Mouse (Mus musculus) cerebellum, adult 2 months (tissue): ENCODE results near the gene Tnrc6b. TPM values are rescaled to one million over a fixed set of nuclear protein-coding genes. Genes with fewer than 3 reads are reported as not detected.
A peak's percentile ranks its signal among the peaks of the same experiment; 100 is the strongest.

Experiments used
- DNase-seq, 2 experiments: peaks; one replicate each; pipeline ENCODE4 v3.0.0; 2021
- H3K27ac ChIP-seq: fragments of 200-500 bp; 2 replicates; pipeline ENCODE4 v1.5.1; 2012; ENCODE audit warnings: low read length, control low read depth, inconsistent platforms; ENCODE audit not compliant: insufficient read depth
- H3K27me3 ChIP-seq: fragments of 200-500 bp; 2 replicates; pipeline ENCODE4 v1.6.1; 2012; ENCODE audit warnings: inconsistent platforms, mild to moderate bottlenecking, low read length, moderate library complexity; ENCODE audit not compliant: control insufficient read depth, insufficient read depth
- H3K4me1 ChIP-seq: fragments of 200-500 bp; 2 replicates; pipeline ENCODE4 v1.6.1; 2011; ENCODE audit warnings: low read length; ENCODE audit not compliant: control insufficient read depth, insufficient read depth
- H3K4me3 ChIP-seq: fragments of 200-500 bp; replicated peaks from 2 replicates; pipeline ENCODE3; 2011; ENCODE audit warnings: mild to moderate bottlenecking, low read depth, low read length, control low read depth; ENCODE audit not compliant: insufficient read depth
- CTCF ChIP-seq: fragments of 200-500 bp; IDR thresholded peaks from 2 replicates; pipeline ENCODE4 v1.5.1; 2011; ENCODE audit warnings: low read depth, mild to moderate bottlenecking, control low read depth, low read length, moderate library complexity, borderline replicate concordance; ENCODE audit not compliant: insufficient read depth
- POLR2A ChIP-seq: fragments of 200-500 bp; IDR thresholded peaks from 2 replicates; pipeline ENCODE4 v1.6.1; 2011; ENCODE audit warnings: low read length, control low read depth, borderline replicate concordance; ENCODE audit not compliant: insufficient read depth
- WGBS: fragments of 180-500 bp; shearing (Covaris S2); methylation state at CpG from one replicate; pipeline ENCODE4 v1.1.7; 2018; 5-methylcytosine and 5-hydroxymethylcytosine counted together
- polyA plus RNA-seq: library from polyadenylated mRNA; depleted of rRNA; stranded (reverse); fragments of >200 nt; gene quantifications from 2 replicates; pipeline ENCODE4 v1.2.3, GENCODE M21; 2012

The Tnrc6b gene
- polyA plus RNA-seq, 1 experiment = 32.5 TPM

DNA sequence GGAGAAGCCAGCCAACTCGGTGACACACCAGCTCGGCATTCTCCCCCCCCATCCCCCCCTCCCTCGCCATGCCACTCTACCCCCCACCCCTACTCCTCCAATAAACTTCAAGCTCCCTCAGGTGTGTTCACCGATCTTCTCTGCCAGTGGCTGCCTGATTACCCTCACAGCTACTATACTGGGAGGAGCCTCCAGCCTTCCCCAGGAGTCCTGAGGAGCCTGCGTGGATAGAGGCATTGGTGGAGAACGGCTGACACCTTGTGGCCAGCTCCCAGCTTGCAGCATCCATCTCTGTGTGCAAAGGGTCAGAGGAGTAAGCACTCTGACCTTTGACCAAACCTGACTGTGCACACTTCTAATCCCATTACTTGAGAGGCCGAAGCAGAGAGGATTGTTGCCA lies 6.8 kb upstream of the Tnrc6b start:
- Histone ChIP-seq H3K4me1 (peaks cover 7% of the 10 kb centered on the region; the same call in 1 of the 2 replicates), H3K27ac (no peak overlapping the region), H3K4me3 (no peak overlapping the region), H3K27me3 (no peaks in the 10 kb centered on the region)
- peak; percentile 98 for TF ChIP-seq CTCF
- TF ChIP-seq POLR2A = no peak
- DNase-seq = peak; percentile 86 to 88
- WGBS = 5% methylated on average over 7 of the region's 7 CpGs

DNA sequence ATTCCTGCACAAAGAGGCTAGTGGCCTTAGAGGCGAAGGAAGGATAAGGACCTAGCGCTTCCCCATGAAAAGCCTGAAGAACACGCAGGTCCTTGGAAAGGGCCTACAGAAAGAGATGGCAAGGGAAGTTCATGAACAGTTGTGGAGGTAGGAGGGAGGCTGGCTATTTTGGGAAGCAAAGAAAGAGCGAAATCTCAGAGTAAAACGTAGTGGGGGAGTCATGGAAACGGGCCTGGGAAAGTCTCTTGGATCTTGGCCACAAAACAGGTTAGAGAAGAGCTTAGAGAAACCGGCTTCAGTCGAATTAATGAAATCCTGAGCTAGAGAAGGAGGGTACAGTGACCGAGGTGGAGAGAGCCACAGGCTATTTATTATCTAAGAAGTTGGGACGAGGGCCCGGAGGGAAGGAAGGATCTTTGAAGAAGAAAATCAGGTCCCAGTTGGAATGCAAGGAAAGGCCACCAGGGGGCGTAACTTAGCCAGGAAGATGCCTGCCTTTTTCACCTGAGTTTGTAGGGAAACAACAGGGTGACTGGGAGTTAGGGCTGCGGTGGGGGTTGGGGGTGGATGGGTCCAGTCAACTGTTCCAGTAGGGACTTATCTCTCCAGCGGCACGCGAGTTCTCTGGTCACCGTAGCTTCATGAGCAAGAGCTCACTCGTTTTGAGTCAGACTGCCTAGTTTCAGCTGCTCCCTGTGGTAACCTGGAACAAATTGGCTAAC lies 5.1 kb upstream of the Tnrc6b start:
- DNase-seq = peak; percentile 81 to 90
- 19% methylated on average over 18 of the region's 18 CpGs for WGBS
- H3K4me1 ChIP-seq = peaks cover 7% of the 10 kb centered on the region; the same call in 1 of the 2 replicates
- TF ChIP-seq POLR2A (no peak), CTCF (peak; percentile 89)
- H3K27me3 ChIP-seq = no peaks in the 10 kb centered on the region
- no peak overlapping the region for H3K27ac ChIP-seq
- peak overlapping the region; percentile 60 for H3K4me3 ChIP-seq

DNA sequence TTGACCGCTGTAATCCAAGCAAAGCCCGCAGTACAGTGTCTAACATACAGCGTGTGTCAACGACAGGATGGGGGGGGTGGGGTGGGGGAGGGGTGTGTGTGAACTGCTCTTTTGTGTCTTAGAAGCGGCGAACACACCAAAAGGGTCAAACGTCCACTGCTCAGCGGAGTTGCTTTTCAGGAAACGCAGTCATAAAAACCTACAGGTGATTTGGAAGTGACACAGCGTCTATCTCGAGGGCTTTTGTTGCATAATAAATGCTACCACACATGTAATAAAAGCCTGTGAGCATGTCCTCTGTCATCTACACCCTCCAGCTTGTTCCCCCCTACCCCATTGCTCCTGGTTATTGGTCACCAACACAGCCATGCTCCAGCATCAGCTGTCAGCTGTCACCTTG lies 4.5 kb upstream of the Tnrc6b start:
- peaks cover 7% of the 10 kb centered on the region; the same call in 1 of the 2 replicates for H3K4me1 ChIP-seq
- DNase-seq = peak in 1 of 2 experiments; percentile 27
- TF ChIP-seq POLR2A (no peak), CTCF (no peak)
- H3K4me3 ChIP-seq = peak overlapping the region; percentile 60
- 5% methylated on average over 11 of the region's 11 CpGs for WGBS
- H3K27me3 ChIP-seq = no peaks in the 10 kb centered on the region
- H3K27ac ChIP-seq = no peak overlapping the region

DNA sequence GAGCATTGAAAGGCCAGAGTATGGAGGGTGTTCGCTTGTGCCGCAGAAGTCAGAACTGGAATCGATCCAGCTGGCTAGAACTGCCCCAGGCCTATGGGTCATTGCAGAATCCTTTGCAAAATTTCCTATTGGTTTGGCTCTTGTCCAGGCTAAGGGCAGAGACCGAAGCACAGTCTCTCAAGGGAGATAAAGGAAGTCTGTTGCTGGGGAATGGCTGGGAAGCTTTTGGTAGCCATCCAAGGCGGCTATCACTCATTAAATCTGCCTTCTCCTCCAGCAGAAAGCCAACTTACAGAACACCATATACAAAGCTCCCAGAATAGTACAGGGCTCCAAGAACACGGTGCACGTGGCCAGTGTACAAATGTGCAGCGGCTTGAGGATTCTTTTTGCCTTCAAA lies 4.0 kb upstream of the Tnrc6b start:
- TF ChIP-seq POLR2A = no peak
- no peak for TF ChIP-seq CTCF
- Histone ChIP-seq H3K4me1 (peaks cover 7% of the 10 kb centered on the region; the same call in 1 of the 2 replicates), H3K4me3 (no peak overlapping the region), H3K27me3 (no peaks in the 10 kb centered on the region), H3K27ac (no peak overlapping the region)
- 11% methylated on average over 8 of the region's 8 CpGs for WGBS
- peak; percentile 48 to 56 for DNase-seq

DNA sequence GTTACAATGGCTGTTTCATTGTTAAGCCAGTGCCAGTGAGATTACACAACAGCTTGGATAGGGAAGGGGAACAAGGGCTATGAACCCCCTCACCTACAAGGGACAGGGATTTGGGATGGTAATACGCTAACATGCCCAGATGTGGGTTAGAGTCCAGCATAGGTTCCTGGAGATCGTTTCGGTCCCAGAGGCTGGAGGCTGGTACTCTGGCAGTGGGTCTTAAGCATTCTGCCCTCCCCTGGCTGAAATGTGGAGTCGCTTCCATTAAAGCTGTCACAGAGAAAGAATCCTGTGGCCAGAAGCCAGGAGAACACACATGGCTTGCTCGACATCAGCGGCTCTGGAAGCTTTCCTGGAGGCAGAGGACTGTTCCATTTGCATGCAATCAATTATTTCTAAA lies 1.5 kb upstream of the Tnrc6b start:
- Histone ChIP-seq H3K27me3 (no peaks in the 10 kb centered on the region), H3K4me1 (peaks cover 7% of the 10 kb centered on the region; the same call in 1 of the 2 replicates), H3K4me3 (no peak overlapping the region), H3K27ac (no peak overlapping the region)
- no peak for TF ChIP-seq POLR2A
- no peak for TF ChIP-seq CTCF
- 4% methylated on average over 6 of the region's 6 CpGs for WGBS
- DNase-seq = peak; percentile 53 to 78

DNA sequence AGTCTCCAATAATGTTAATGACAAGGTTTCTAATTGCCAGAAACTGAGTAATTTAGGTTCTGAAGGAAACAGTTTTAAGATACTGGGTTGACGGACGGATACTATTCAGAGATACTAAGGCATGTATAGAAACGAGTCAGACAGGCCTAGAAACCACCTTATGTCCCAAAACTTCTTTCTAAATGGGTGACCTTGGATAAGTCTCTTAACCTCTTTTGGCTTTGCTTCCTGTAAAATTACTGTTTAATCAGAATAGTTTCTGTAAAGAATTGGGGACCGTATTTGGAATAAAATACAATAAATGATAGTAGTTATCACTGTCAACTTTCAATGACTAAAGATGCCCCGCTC lies 881 bp upstream of the Tnrc6b start:
- TF ChIP-seq CTCF (no peak), POLR2A (no peak)
- H3K27ac ChIP-seq = no peak overlapping the region
- no peaks in the 10 kb centered on the region for H3K27me3 ChIP-seq

DNA sequence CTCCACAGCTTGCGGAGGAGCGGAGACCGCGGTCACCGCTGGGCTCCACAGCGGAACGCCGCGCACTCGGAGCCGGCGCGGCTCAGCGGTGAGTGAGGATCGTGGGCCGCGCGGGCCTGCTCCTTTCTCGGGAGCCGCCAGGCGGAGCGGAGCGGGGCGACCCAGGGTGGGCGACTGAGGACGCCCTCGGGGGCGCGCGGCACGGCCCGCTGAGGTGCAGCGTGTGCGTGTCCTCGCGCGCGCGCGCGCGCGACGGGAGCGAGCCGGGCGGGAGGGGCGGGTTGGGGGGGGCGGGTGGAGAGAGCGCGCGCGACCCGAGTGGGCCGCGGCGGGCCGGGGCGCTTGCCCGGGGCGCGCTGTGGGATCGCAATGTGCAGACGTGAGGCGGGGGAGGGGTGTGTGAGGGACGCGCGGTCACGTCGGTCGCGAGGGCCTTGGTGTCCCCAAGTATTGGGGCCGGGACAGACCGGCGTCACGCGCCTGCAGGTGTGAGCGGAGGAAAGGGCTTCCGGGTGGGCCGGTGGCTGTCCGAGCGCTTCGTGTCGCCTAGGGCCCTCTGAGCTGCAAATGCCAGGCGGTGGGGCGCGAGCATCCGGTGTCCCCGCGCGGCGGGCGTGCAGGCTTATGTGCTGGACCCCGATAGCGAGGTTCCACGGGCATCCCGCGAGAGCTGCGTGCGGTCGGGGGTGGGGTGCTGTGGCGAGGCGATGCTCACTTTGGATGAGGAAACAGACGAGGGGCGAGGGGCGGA lies 463 bp downstream of the Tnrc6b start:
- peaks cover 7% of the 10 kb centered on the region; the same call in 1 of the 2 replicates for H3K4me1 ChIP-seq
- no peak for TF ChIP-seq POLR2A
- TF ChIP-seq CTCF = no peak
- H3K27me3 ChIP-seq = no peaks in the 10 kb centered on the region
- DNase-seq = peak; percentile 74 to 77
- H3K27ac ChIP-seq = peak overlapping the region; percentile 82
- WGBS = under 1% methylated on average over 102 of the region's 106 CpGs
- peak overlapping the region; percentile 78 for H3K4me3 ChIP-seq

More for the DNA sequence above, 881 bp upstream of the Tnrc6b start:
- peak overlapping the region; percentile 84 for H3K4me3 ChIP-seq
- DNase-seq = no peak
- peaks cover 7% of the 10 kb centered on the region; the same call in 1 of the 2 replicates for H3K4me1 ChIP-seq
- 7% methylated on average over 5 of the region's 5 CpGs for WGBS

DNA sequence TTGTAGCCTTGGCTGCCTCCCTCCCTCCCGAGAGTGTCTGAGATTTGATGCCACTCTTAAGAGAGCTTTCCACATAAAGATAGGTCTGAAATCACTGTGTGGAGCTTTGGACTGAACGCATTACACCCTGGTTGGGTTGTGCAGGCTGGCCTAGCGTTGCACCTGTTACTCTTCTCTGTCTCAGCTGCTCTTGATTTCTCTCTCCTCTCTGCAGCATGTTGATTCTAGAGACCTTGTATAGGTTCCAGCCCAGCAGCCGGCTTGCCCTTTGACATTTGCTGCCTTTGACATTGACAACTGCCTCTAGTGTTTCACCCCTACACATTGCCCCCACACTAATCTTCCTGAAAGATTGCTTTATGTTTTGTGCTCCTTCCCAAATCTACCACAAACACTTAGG lies 3.2 kb downstream of the Tnrc6b start:
- 67% methylated on average over 4 of the region's 4 CpGs for WGBS
- no peaks in the 10 kb centered on the region for H3K27me3 ChIP-seq
- DNase-seq = no peak
- TF ChIP-seq CTCF (no peak), POLR2A (no peak)
- no peaks in the 10 kb centered on the region for H3K4me1 ChIP-seq
- H3K27ac ChIP-seq = no peak overlapping the region
- no peak overlapping the region for H3K4me3 ChIP-seq
